Mouse (Mus musculus): ENCODE data around the gene Cers3.

The Cers3 gene

GRCm38 (mm10) chr7:66743377-66743781, at the start of gene Cers3:
TSS of gene Cers3 (plus strand) at chr7:66743504.
- DNase-seq (ENCODE audit: low spot score) = no peak

GRCm38 (mm10) chr7:66694467-66694866, 48.8 kb upstream of the Cers3 start:
- DNase-seq (ENCODE audit: low spot score) = no peak

GRCm38 (mm10) chr7:66702721-66703120, 40.6 kb upstream of the Cers3 start:
- DNase-seq (ENCODE audit: low spot score) = no peak

GRCm38 (mm10) chr7:66704631-66705030, 38.7 kb upstream of the Cers3 start:
- DNase-seq (ENCODE audit: low spot score) = peak; percentile 36

- DNase-seq (ENCODE audit: low spot score) = peak; percentile 36
Measured at GRCm38 (mm10) chr7:66711166-66711565, 32.1 kb upstream of the Cers3 start.

- no peak for DNase-seq (ENCODE audit: low spot score)
Measured at GRCm38 (mm10) chr7:66724514-66724913, 18.8 kb upstream of the Cers3 start.

GRCm38 (mm10) chr7:66724954-66725353, 18.4 kb upstream of the Cers3 start:
- no peak for DNase-seq (ENCODE audit: low spot score)

- no peak for DNase-seq (ENCODE audit: low spot score)
Measured at GRCm38 (mm10) chr7:66728072-66728471, 15.2 kb upstream of the Cers3 start.

GRCm38 (mm10) chr7:66729232-66729631, 14.1 kb upstream of the Cers3 start:
- no peak for DNase-seq (ENCODE audit: low spot score)

GRCm38 (mm10) chr7:66733431-66733830, 9.9 kb upstream of the Cers3 start:
- DNase-seq (ENCODE audit: low spot score) = no peak

- DNase-seq (ENCODE audit: low spot score) = no peak
Measured at GRCm38 (mm10) chr7:66733882-66734281, 9.4 kb upstream of the Cers3 start.

- DNase-seq (ENCODE audit: low spot score) = no peak
Measured at GRCm38 (mm10) chr7:66734466-66734865, 8.8 kb upstream of the Cers3 start.

GRCm38 (mm10) chr7:66734993-66735392, 8.3 kb upstream of the Cers3 start:
- no peak for DNase-seq (ENCODE audit: low spot score)

- no peak for DNase-seq (ENCODE audit: low spot score)
Measured at GRCm38 (mm10) chr7:66737418-66737817, 5.9 kb upstream of the Cers3 start.

GRCm38 (mm10) chr7:66741008-66741407, 2.3 kb upstream of the Cers3 start:
- peak; percentile 29 for DNase-seq (ENCODE audit: low spot score)

- no peak for DNase-seq (ENCODE audit: low spot score)
Measured at GRCm38 (mm10) chr7:66741412-66741811, 1.9 kb upstream of the Cers3 start.

- no peak for DNase-seq (ENCODE audit: low spot score)
Measured at GRCm38 (mm10) chr7:66746972-66747371, 3.7 kb downstream of the Cers3 start.

GRCm38 (mm10) chr7:66749998-66750397, 6.7 kb downstream of the Cers3 start:
- no peak for DNase-seq (ENCODE audit: low spot score)

GRCm38 (mm10) chr7:66753816-66754215, 10.5 kb downstream of the Cers3 start:
- no peak for DNase-seq (ENCODE audit: low spot score)

GRCm38 (mm10) chr7:66755611-66756010, 12.3 kb downstream of the Cers3 start:
- DNase-seq (ENCODE audit: low spot score) = no peak

- no peak for DNase-seq (ENCODE audit: low spot score)
Measured at GRCm38 (mm10) chr7:66769902-66770301, 26.6 kb downstream of the Cers3 start.

- DNase-seq (ENCODE audit: low spot score) = no peak
Measured at GRCm38 (mm10) chr7:66770706-66771105, 27.4 kb downstream of the Cers3 start.

- DNase-seq (ENCODE audit: low spot score) = no peak
Measured at GRCm38 (mm10) chr7:66771252-66771651, 27.9 kb downstream of the Cers3 start.

GRCm38 (mm10) chr7:66779411-66779810, 36.1 kb downstream of the Cers3 start:
- DNase-seq (ENCODE audit: low spot score) = peak; percentile 69
